Mouse (Mus musculus) olfactory bulb, adult 2 months (tissue): Measurements from ENCODE around the gene Rnf5. TPM values are rescaled to one million over a fixed set of nuclear protein-coding genes. Genes with fewer than 3 reads are reported as not detected.

Experiments used
- H3K27ac ChIP-seq: fragments of 200-500 bp; 2 replicates; pipeline ENCODE4 v1.5.1; 2012; ENCODE audit warnings: low read depth, low read length; ENCODE audit not compliant: insufficient read depth
- H3K4me1 ChIP-seq: fragments of 200-500 bp; 2 replicates; pipeline ENCODE4 v1.6.1; 2012; ENCODE audit warnings: low read length; ENCODE audit not compliant: control insufficient read depth, insufficient read depth
- H3K4me3 ChIP-seq: fragments of 200-500 bp; 2 replicates; pipeline ENCODE4 v1.5.1; 2012; ENCODE audit warnings: mild to moderate bottlenecking, low read depth, low read length, moderate library complexity; ENCODE audit not compliant: insufficient read depth
- CTCF ChIP-seq: fragments of 200-500 bp; IDR thresholded peaks from 2 replicates; pipeline ENCODE4 v1.5.1; 2012; ENCODE audit warnings: low read depth, mild to moderate bottlenecking, low read length, moderate library complexity; ENCODE audit not compliant: insufficient read depth
- POLR2A ChIP-seq: fragments of 200-500 bp; IDR thresholded peaks from 2 replicates; pipeline ENCODE4 v1.6.1; 2012; ENCODE audit warnings: mild to moderate bottlenecking, low read depth, low read length, moderate library complexity; ENCODE audit not compliant: insufficient read depth
- WGBS: fragments of 180-500 bp; shearing (Covaris S2); methylation state at CpG from one replicate; pipeline ENCODE4 v1.1.7; 2018; 5-methylcytosine and 5-hydroxymethylcytosine counted together
- polyA plus RNA-seq: library from polyadenylated mRNA; stranded (reverse); fragments of >200 nt; gene quantifications from 2 replicates; pipeline ENCODE4 v1.2.4, GENCODE M21; 2012; ENCODE audit warnings: low replicate concordance; ENCODE audit not compliant: missing spikeins, insufficient read depth, insufficient read length

The Rnf5 gene
- polyA plus RNA-seq, 1 experiment = not detected

- H3K4me1 ChIP-seq = peaks cover 25% of the 10 kb centered on the region
- H3K27ac ChIP-seq = peak within 1 kb of the TSS; percentile 11; the same call in 1 of the 2 replicates
- WGBS = under 1% methylated on average over 66 of the region's 66 CpGs
- TF ChIP-seq POLR2A (peak; percentile 63), CTCF (no peak)
- peak within 1 kb of the TSS; percentile 64 for H3K4me3 ChIP-seq
Observed at GRCm38 (mm10) chr17:34646906-34647787, 43.7 kb upstream of the Rnf5 start, which contains the start of gene Atf6b. Atf6b (plus strand) TSS chr17:34647146.

- Histone ChIP-seq H3K27ac (no peak overlapping the region), H3K4me1 (peaks cover 31% of the 10 kb centered on the region), H3K4me3 (no peak overlapping the region)
- 71% methylated on average over 30 of the region's 30 CpGs for WGBS
- TF ChIP-seq CTCF (no peak), POLR2A (no peak)
Observed at GRCm38 (mm10) chr17:34645831-34646511, 42.5 kb upstream of the Rnf5 start.

- Histone ChIP-seq H3K27ac (no peak overlapping the region), H3K4me1 (peaks cover 32% of the 10 kb centered on the region), H3K4me3 (peak overlapping the region; percentile 39)
- WGBS = 42% methylated on average over 10 of the region's 10 CpGs
- TF ChIP-seq CTCF (no peak), POLR2A (no peak)
Observed at GRCm38 (mm10) chr17:34645256-34645829, 41.9 kb upstream of the Rnf5 start.

- under 1% methylated on average over 16 of the region's 16 CpGs for WGBS
Observed at GRCm38 (mm10) chr17:34644608-34645007, 41.1 kb upstream of the Rnf5 start, which contains the start of gene Fkbpl. Fkbpl (plus strand) TSS chr17:34644764.

GRCm38 (mm10) chr17:34643944-34644343 is 40.5 kb upstream of the Rnf5 start:
- TF ChIP-seq CTCF (no peak), POLR2A (no peak)
- WGBS = 83% methylated on average over 10 of the region's 10 CpGs
- Histone ChIP-seq H3K27ac (no peak overlapping the region), H3K4me1 (peaks cover 32% of the 10 kb centered on the region), H3K4me3 (no peak overlapping the region)

More at GRCm38 (mm10) chr17:34644608-34645007, 41.1 kb upstream of the Rnf5 start, which contains the start of gene Fkbpl:
- H3K4me1 ChIP-seq = peaks cover 32% of the 10 kb centered on the region
- peak within 1 kb of the TSS; percentile 70; the same call in 1 of the 2 replicates for H3K27ac ChIP-seq
- TF ChIP-seq POLR2A (0 out of 2 replicates have a peak, but pooled peaks have one; percentile 34), CTCF (no peak)
- peak within 1 kb of the TSS; percentile 55 for H3K4me3 ChIP-seq

GRCm38 (mm10) chr17:34643379-34643778 is 39.9 kb upstream of the Rnf5 start:
- no peak for TF ChIP-seq POLR2A
- no peak for TF ChIP-seq CTCF
- no peak overlapping the region for H3K4me3 ChIP-seq
- H3K27ac ChIP-seq = no peak overlapping the region
- 92% methylated on average over 4 of the region's 4 CpGs for WGBS
- peaks cover 29% of the 10 kb centered on the region for H3K4me1 ChIP-seq

- Histone ChIP-seq H3K4me3 (no peak overlapping the region), H3K27ac (no peak overlapping the region), H3K4me1 (peaks cover 22% of the 10 kb centered on the region)
- TF ChIP-seq CTCF (no peak), POLR2A (no peak)
- 57% methylated on average over 3 of the region's 3 CpGs for WGBS
Observed at GRCm38 (mm10) chr17:34641945-34642344, 38.5 kb upstream of the Rnf5 start.

- no peak for TF ChIP-seq POLR2A
- no peak for TF ChIP-seq CTCF
- WGBS = 16% methylated on average over 11 of the region's 11 CpGs
- H3K4me1 ChIP-seq = peaks cover 16% of the 10 kb centered on the region
- no peak overlapping the region for H3K4me3 ChIP-seq
- H3K27ac ChIP-seq = peak overlapping the region; percentile 45
Observed at GRCm38 (mm10) chr17:34640778-34641601, 37.5 kb upstream of the Rnf5 start.
